Mouse (Mus musculus) forebrain, embryonic 15.5 days (tissue): Measurements from ENCODE around the gene Tcf7. TPM values are rescaled to one million over a fixed set of nuclear protein-coding genes. Genes with fewer than 3 reads are reported as not detected.
A peak's percentile ranks its signal among the peaks of the same experiment; 100 is the strongest.
"Not testable (repeated sequence)": the region's sequence is repeated elsewhere in the genome, so short reads cannot be mapped to it uniquely, and the experiment has no call there.

Experiments used
- ATAC-seq: fragments of 200-750 bp; cut with Nextera tagmentation; replicated peaks from 2 replicates; pipeline ENCODE4 v1.8.0; 2017; ENCODE audit warnings: mild to moderate bottlenecking, moderate TSS enrichment, moderate library complexity
- H3K27ac ChIP-seq: fragments of 300-500 bp; sonication (generic); replicated peaks from 2 replicates; pipeline ENCODE4 v1.5.1; 2015; ENCODE audit warnings: mild to moderate bottlenecking, inconsistent platforms
- H3K27me3 ChIP-seq: fragments of 300-500 bp; sonication (generic); 2 replicates; pipeline ENCODE4 v1.6.1; 2015; ENCODE audit warnings: inconsistent platforms
- H3K36me3 ChIP-seq: fragments of 300-500 bp; sonication (generic); 2 replicates; pipeline ENCODE4 v1.6.1; 2015; ENCODE audit warnings: mild to moderate bottlenecking, inconsistent platforms
- H3K4me1 ChIP-seq: fragments of 300-500 bp; sonication (generic); 2 replicates; pipeline ENCODE4 v1.6.1; 2015; ENCODE audit warnings: inconsistent platforms
- H3K4me2 ChIP-seq: fragments of 300-500 bp; sonication (generic); replicated peaks from 2 replicates; pipeline ENCODE4 v1.6.1; 2015; ENCODE audit warnings: mild to moderate bottlenecking, inconsistent platforms
- H3K4me3 ChIP-seq: fragments of 300-500 bp; sonication (generic); 2 replicates; pipeline ENCODE4 v1.5.1; 2015; ENCODE audit warnings: mild to moderate bottlenecking, inconsistent platforms
- H3K9ac ChIP-seq: fragments of 300-500 bp; sonication (generic); replicated peaks from 2 replicates; pipeline ENCODE4 v1.6.1; 2015; ENCODE audit warnings: mild to moderate bottlenecking, inconsistent platforms
- H3K9me3 ChIP-seq: fragments of 300-500 bp; sonication (generic); 2 replicates; pipeline ENCODE4 v1.6.1; 2016; ENCODE audit warnings: inconsistent platforms
- WGBS: fragments of 180-500 bp; shearing (Covaris S2); methylation state at CpG from one replicate; pipeline ENCODE4 v1.1.7; 2015; ENCODE audit warnings: mixed read lengths; 5-methylcytosine and 5-hydroxymethylcytosine counted together
- polyA plus RNA-seq: library from polyadenylated mRNA; unstranded; fragments of >200 nt; fragmentation: Nextera tagmentation; extraction: Ambion mirVana; gene quantifications from 2 replicates; pipeline ENCODE4 v1.2.1, GENCODE M21; 2015

Tcf7 gene
- polyA plus RNA-seq, 1 experiment from 2014 or later = 3.4 TPM

GRCm38 (mm10) chr11:52228722-52229448 is 53.9 kb downstream of the Tcf7 start:
- H3K4me1 ChIP-seq = peaks cover 20% of the 10 kb centered on the region
- no peaks in the 10 kb centered on the region for H3K9me3 ChIP-seq
- H3K9ac ChIP-seq = no peak overlapping the region
- H3K4me2 ChIP-seq = no peak overlapping the region
- H3K27me3 ChIP-seq = no peaks in the 10 kb centered on the region
- no peaks in the 10 kb centered on the region for H3K36me3 ChIP-seq
- WGBS = 86% methylated on average over 7 of the region's 7 CpGs
- H3K4me3 ChIP-seq = no peak overlapping the region
- no peak overlapping the region for H3K27ac ChIP-seq
- ATAC-seq = no peak

GRCm38 (mm10) chr11:52227466-52228226 is 55.2 kb downstream of the Tcf7 start:
- Histone ChIP-seq H3K4me2 (no peak overlapping the region), H3K4me3 (no peak overlapping the region), H3K4me1 (peaks cover 8% of the 10 kb centered on the region), H3K27me3 (no peaks in the 10 kb centered on the region), H3K9ac (no peak overlapping the region), H3K9me3 (no peaks in the 10 kb centered on the region), H3K27ac (no peak overlapping the region), H3K36me3 (no peaks in the 10 kb centered on the region)
- ATAC-seq = no peak
- 87% methylated on average over 13 of the region's 13 CpGs for WGBS

GRCm38 (mm10) chr11:52227053-52227452 is 55.8 kb downstream of the Tcf7 start:
- no peak for ATAC-seq
- H3K27me3 ChIP-seq = no peaks in the 10 kb centered on the region
- no peaks in the 10 kb centered on the region for H3K36me3 ChIP-seq
- no peaks in the 10 kb centered on the region for H3K9me3 ChIP-seq
- H3K27ac ChIP-seq = no peak overlapping the region
- H3K4me3 ChIP-seq = no peak overlapping the region
- peaks cover 7% of the 10 kb centered on the region for H3K4me1 ChIP-seq
- WGBS = 81% methylated on average over 3 of the region's 3 CpGs
- no peak overlapping the region for H3K4me2 ChIP-seq
- no peak overlapping the region for H3K9ac ChIP-seq

GRCm38 (mm10) chr11:52225986-52226599 is 56.7 kb downstream of the Tcf7 start:
- no peak for ATAC-seq
- no peaks in the 10 kb centered on the region for H3K9me3 ChIP-seq
- no peak overlapping the region for H3K4me2 ChIP-seq
- H3K4me1 ChIP-seq = peaks cover 6% of the 10 kb centered on the region
- H3K4me3 ChIP-seq = no peak overlapping the region
- H3K27ac ChIP-seq = no peak overlapping the region
- H3K27me3 ChIP-seq = no peaks in the 10 kb centered on the region
- H3K36me3 ChIP-seq = no peaks in the 10 kb centered on the region
- WGBS = 59% methylated on average over 3 of the region's 3 CpGs
- no peak overlapping the region for H3K9ac ChIP-seq

- no peaks in the 10 kb centered on the region for H3K9me3 ChIP-seq
- H3K4me3 ChIP-seq = no peak overlapping the region
- ATAC-seq = no peak
- no peaks in the 10 kb centered on the region for H3K36me3 ChIP-seq
- no peak overlapping the region for H3K9ac ChIP-seq
- H3K4me2 ChIP-seq = no peak overlapping the region
- H3K27me3 ChIP-seq = no peaks in the 10 kb centered on the region
- H3K27ac ChIP-seq = no peak overlapping the region
- 0 out of 2 replicates have a peak, but pooled peaks cover 4% of the 10 kb centered on the region for H3K4me1 ChIP-seq
- WGBS = 17% methylated on average over 19 of the region's 19 CpGs
These were observed 58.7 kb downstream of the Tcf7 start for GRCm38 (mm10) chr11:52223968-52224682.

- H3K27ac ChIP-seq = no peak overlapping the region
- no peaks in the 10 kb centered on the region for H3K27me3 ChIP-seq
- no peak for ATAC-seq
- no peak overlapping the region for H3K9ac ChIP-seq
- H3K4me3 ChIP-seq = no peak overlapping the region
- no peak overlapping the region for H3K4me2 ChIP-seq
- H3K9me3 ChIP-seq = no peaks in the 10 kb centered on the region
- H3K4me1 ChIP-seq = 0 out of 2 replicates have a peak, but pooled peaks cover 4% of the 10 kb centered on the region
- H3K36me3 ChIP-seq = no peaks in the 10 kb centered on the region
- 65% methylated on average over 6 of the region's 6 CpGs for WGBS
These were observed 59.9 kb downstream of the Tcf7 start for GRCm38 (mm10) chr11:52222891-52223290.

- not testable (repeated sequence) for H3K9ac ChIP-seq, H3K27me3 ChIP-seq, H3K4me1 ChIP-seq, H3K9me3 ChIP-seq, H3K4me2 ChIP-seq, H3K4me3 ChIP-seq, H3K27ac ChIP-seq, H3K36me3 ChIP-seq, ATAC-seq
- 93% methylated on average over 6 of the region's 6 CpGs for WGBS
These were observed 60.9 kb downstream of the Tcf7 start for GRCm38 (mm10) chr11:52221921-52222320.

- Histone ChIP-seq H3K27me3 (no peaks in the 10 kb centered on the region), H3K4me1 (0 out of 2 replicates have a peak, but pooled peaks cover 4% of the 10 kb centered on the region), H3K36me3 (no peaks in the 10 kb centered on the region), H3K4me3 (no peak overlapping the region), H3K9ac (no peak overlapping the region), H3K9me3 (no peaks in the 10 kb centered on the region), H3K27ac (no peak overlapping the region), H3K4me2 (0 out of 2 replicates have a peak overlapping the region, but pooled peaks have one; percentile 15)
- WGBS = 8% methylated on average over 4 of the region's 4 CpGs
- peak; percentile 58; the same call in 1 of the 2 replicates for ATAC-seq
These were observed 62.5 kb downstream of the Tcf7 start for GRCm38 (mm10) chr11:52220282-52220681.

GRCm38 (mm10) chr11:52213887-52214286 is 68.9 kb downstream of the Tcf7 start, which contains the start of gene Olfr1371:
Gene Olfr1371, minus strand, starts transcription at chr11:52213987.
- H3K4me2 ChIP-seq = no peak within 1 kb of the TSS
- H3K9ac ChIP-seq = no peak within 1 kb of the TSS
- no peak within 1 kb of the TSS for H3K4me3 ChIP-seq
- H3K36me3 ChIP-seq = no peaks in the 10 kb centered on the region
- ATAC-seq = no peak
- H3K27ac ChIP-seq = no peak within 1 kb of the TSS
- H3K27me3 ChIP-seq = no peaks in the 10 kb centered on the region
- H3K9me3 ChIP-seq = no peaks in the 10 kb centered on the region
- no peaks in the 10 kb centered on the region for H3K4me1 ChIP-seq
